Mouse (Mus musculus): ENCODE measurements around the gene Vps33a. TPM values are rescaled to one million over a fixed set of nuclear protein-coding genes. Genes with fewer than 3 reads are reported as not detected.

Vps33a gene
- 54.1 to 62.3 TPM (median 56.8 TPM) in 4 replicates for total RNA-seq (2023; ENCODE audit: inconsistent age)

DNA sequence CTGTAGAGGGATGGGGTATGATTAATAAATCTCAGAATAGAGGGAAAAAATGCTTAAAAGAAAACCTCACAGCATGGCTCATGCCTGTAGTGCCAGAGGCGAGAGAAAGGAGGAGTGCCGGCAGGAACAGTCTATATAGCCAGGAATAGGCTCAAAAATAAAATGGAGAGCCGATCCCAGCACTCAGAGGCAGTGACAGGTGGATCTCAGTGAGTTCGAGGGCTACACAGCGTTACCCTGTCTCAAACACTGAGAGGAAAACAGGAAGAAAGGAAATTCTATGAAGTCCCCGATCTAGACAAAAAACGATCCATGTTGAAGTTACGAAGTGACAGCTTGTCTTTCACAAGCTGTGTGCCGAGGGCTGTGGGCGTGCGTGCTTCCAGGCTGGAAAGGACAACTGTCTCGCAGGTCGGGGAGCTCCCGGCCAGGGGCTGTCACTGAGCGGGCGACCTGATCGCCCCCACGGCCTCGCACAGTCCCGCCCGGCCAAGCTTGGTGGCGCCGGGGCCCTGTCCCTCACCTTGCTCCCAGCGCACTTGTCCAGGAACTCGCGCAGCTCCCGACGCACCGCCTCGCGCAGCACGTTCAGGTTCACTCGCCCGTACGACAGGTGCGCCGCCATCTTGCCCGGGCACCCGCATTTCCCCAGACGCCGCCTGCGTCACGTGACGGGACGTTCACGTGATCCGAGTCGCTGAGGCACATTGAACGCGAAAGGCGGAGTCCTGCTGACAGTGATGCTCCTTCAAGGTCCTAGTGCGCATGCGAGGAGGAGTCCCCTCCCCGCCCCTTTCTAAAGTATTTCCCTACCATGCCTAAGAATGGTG, at the start of gene Vps33a:
Vps33a (minus strand) TSS at position 682 of the 830 bp plus-strand sequence.

DNA sequence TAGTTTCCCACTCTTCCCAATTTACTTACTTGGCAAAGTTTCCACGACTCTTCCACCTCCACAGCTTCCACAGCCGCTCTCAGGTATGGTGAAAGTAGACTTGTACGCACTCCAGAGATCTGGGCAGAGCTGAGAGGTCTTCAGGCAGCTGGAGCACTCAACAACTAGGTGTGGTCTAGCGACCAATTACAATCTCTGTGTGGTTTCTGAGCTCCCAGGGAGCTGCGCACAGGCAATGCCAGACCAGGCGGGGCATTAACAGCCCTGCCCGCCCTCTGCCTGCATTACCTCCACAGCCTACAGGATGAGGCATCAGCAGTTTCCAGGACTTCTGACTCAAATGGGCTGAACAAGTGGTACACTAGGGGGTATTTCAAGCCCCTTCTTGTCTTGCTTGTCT, 47.6 kb downstream of the Vps33a start, which contains the start of gene Gm49027:
Gm49027 (minus strand) TSS at position 208 of the 400 bp plus-strand sequence.

DNA sequence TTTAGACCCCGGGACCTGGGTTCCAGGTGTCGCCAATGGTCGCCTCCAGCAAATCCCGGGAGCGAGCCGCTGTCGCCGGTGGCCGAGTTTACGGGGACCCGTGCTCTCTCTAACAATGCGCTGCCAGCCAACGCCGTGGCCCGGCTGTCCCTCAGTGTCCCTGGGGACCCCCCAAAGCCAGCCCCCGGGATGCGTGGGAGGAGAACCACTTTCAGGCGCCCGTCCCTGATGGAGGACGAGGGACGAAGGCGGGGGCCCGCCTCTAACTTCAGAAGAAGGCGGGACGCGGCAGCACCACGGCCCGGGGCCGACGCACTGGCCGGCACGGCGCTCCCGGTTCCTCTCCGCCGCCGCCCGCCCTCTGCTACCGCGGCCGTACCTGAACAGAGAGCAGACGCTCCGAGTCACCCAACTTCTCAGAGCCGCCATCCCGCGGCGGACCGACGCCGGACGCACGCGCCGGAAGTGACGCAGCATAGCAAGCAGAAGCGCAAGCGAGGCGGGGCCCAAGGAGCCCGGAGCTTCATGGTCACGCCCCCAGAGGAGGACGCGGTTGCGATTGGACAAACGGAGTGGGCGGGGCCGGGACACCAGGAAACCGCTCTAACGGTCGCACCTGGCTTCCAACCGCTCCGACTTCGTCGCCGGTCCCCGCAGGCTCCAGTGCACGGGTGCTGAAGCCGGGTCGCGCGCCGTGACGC, 49.0 kb downstream of the Vps33a start, which contains the start of gene Diablo:
Diablo (minus strand) TSS at position 485 of the 701 bp plus-strand sequence.

GRCm38 (mm10) chr5:123510160-123510559, 62.7 kb downstream of the Vps33a start, which contains the start of gene B3gnt4:
TSS of gene B3gnt4 (plus strand) at chr5:123510460.

DNA sequence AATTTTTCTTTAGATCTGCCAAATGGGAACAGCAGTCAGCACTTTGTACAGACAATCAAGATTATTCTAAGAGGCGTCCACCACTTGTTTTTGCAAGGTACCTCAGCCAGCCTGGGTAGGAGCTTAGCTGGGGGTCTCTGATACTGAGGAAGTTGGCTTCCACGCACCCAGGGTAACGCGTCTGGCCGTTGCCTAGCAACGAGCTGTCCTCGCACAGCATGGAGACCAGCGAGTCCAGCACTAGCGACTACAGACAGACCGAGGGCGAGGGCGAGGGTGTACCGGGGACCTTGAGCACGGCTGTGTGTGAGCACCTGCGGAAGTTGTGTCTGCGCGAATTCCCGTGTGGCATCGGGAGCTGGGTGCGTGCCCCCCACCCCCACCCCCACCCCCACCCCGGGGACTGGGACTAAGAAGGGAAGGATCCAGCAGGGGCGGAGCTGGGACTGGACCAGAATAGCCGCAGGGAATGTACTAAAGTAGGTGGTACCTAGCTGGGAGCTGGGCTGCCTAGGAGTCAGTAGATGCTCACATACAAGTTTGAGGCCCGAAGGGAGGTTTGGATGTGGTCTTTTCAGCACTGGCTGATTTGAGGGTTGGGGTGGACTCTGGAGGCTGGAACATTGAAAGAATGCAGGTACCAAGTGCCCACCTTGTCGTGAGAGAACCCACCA, 83.6 kb downstream of the Vps33a start, which contains the start of the genes Lrrc43 and Il31:
Lrrc43 (plus strand) TSS at position 194 of the 674 bp plus-strand sequence.
Il31 (minus strand) TSS at position 378 of the 674 bp plus-strand sequence.

Other genes with a start within 250 kb of the Vps33a start
- gene Bcl7a, start 229.2 kb downstream of the Vps33a start, total RNA-seq (2023; ENCODE audit: inconsistent age) = 52.5 to 60.6 TPM (median 56.7 TPM) in 4 replicates
- 156 to 167 TPM (median 161 TPM) in 4 replicates for gene Mlxip, start 178.2 kb downstream of the Vps33a start, total RNA-seq (2023; ENCODE audit: inconsistent age)
- gene Lrrc43, start 83.7 kb downstream of the Vps33a start, total RNA-seq (2023; ENCODE audit: inconsistent age) = not detected in 4 replicates
- not detected in 4 replicates for gene Il31, start 83.5 kb downstream of the Vps33a start, total RNA-seq (2023; ENCODE audit: inconsistent age)
- gene B3gnt4, start 62.6 kb downstream of the Vps33a start, total RNA-seq (2023; ENCODE audit: inconsistent age) = not detected in 4 replicates
- 72.4 to 83.7 TPM (median 74.7 TPM) in 4 replicates for gene Diablo, start 48.9 kb downstream of the Vps33a start, total RNA-seq (2023; ENCODE audit: inconsistent age)
- 3.8 to 9.2 TPM (median 5.5 TPM) in 4 replicates for gene Gm49027, start 47.5 kb downstream of the Vps33a start, total RNA-seq (2023; ENCODE audit: inconsistent age)
- 24.8 to 26.2 TPM (median 25.8 TPM) in 4 replicates for gene Clip1, start 111.6 kb upstream of the Vps33a start, total RNA-seq (2023; ENCODE audit: inconsistent age)
- gene Zcchc8, start 148.1 kb upstream of the Vps33a start, total RNA-seq (2023; ENCODE audit: inconsistent age) = 73.7 to 80.8 TPM (median 77.5 TPM) in 4 replicates
- 243 to 272 TPM (median 261 TPM) in 4 replicates for gene Rsrc2, start 176.4 kb upstream of the Vps33a start, total RNA-seq (2023; ENCODE audit: inconsistent age)
- 1.1 to 4.3 TPM (median 1.8 TPM) in 4 replicates for gene Kntc1, start 176.7 kb upstream of the Vps33a start, total RNA-seq (2023; ENCODE audit: inconsistent age)

Data from B cell, adult (primary cell).